Mouse (Mus musculus): ENCODE measurements around the gene Nthl1. TPM values are rescaled to one million over a fixed set of nuclear protein-coding genes. Genes with fewer than 3 reads are reported as not detected.

Nthl1 gene
- polyA plus RNA-seq, 1 experiment from 2014 or later = 19.8 TPM

Small RNA genes lying within 50 kb of the gene (microRNA-seq; reads per million reads assigned to microRNA genes)
- gene Gm24589 = 0.76 reads per million

Other genes starting within 250 kb of the Nthl1 start
- 311 and 345 TPM in 2 replicates for gene Rnps1, start 218.1 kb upstream of the Nthl1 start, polyA plus RNA-seq (2016; fragmentation: Nextera tagmentation; extraction: Ambion mirVana)
- gene Eci1, start 206.0 kb upstream of the Nthl1 start, polyA plus RNA-seq (2016; fragmentation: Nextera tagmentation; extraction: Ambion mirVana) = 146 and 187 TPM in 2 replicates
- gene Dnase1l2, start 189.6 kb upstream of the Nthl1 start, polyA plus RNA-seq (2016; fragmentation: Nextera tagmentation; extraction: Ambion mirVana) = 1.6 and 2.3 TPM in 2 replicates
- 27.1 and 30.3 TPM in 2 replicates for gene E4f1, start 162.4 kb upstream of the Nthl1 start, polyA plus RNA-seq (2016; fragmentation: Nextera tagmentation; extraction: Ambion mirVana)
- 86.3 and 91.2 TPM in 2 replicates for gene Pgp, start 162.3 kb upstream of the Nthl1 start, polyA plus RNA-seq (2016; fragmentation: Nextera tagmentation; extraction: Ambion mirVana)
- gene Bricd5, start 158.8 kb upstream of the Nthl1 start, polyA plus RNA-seq (2016; fragmentation: Nextera tagmentation; extraction: Ambion mirVana) = 0.48 and 0.69 TPM in 2 replicates
- gene Mlst8, start 153.6 kb upstream of the Nthl1 start, polyA plus RNA-seq (2016; fragmentation: Nextera tagmentation; extraction: Ambion mirVana) = 22.3 and 22.7 TPM in 2 replicates
- gene Caskin1, start 144.1 kb upstream of the Nthl1 start, polyA plus RNA-seq (2016; fragmentation: Nextera tagmentation; extraction: Ambion mirVana) = 0.71 and 1.4 TPM in 2 replicates
- 93.5 and 95.9 TPM in 2 replicates for gene Traf7, start 104.7 kb upstream of the Nthl1 start, polyA plus RNA-seq (2016; fragmentation: Nextera tagmentation; extraction: Ambion mirVana)
- 1.3 and 2.3 TPM in 2 replicates for gene Rab26, start 98.5 kb upstream of the Nthl1 start, polyA plus RNA-seq (2016; fragmentation: Nextera tagmentation; extraction: Ambion mirVana)
- 12.3 and 13.9 TPM in 2 replicates for gene Pkd1, start 82.8 kb upstream of the Nthl1 start, polyA plus RNA-seq (2016; fragmentation: Nextera tagmentation; extraction: Ambion mirVana)
- gene Tsc2, start 50 bp upstream of the Nthl1 start, polyA plus RNA-seq (2016; fragmentation: Nextera tagmentation; extraction: Ambion mirVana) = 56.9 and 66.4 TPM in 2 replicates
- gene Slc9a3r2, start 17.6 kb downstream of the Nthl1 start, polyA plus RNA-seq (2016; fragmentation: Nextera tagmentation; extraction: Ambion mirVana) = 51.5 and 51.9 TPM in 2 replicates
- gene Npw, start 25.8 kb downstream of the Nthl1 start, polyA plus RNA-seq (2016; fragmentation: Nextera tagmentation; extraction: Ambion mirVana) = 0.28 TPM in 1 of 2 replicates, not detected in the other
- gene Zfp598, start 37.0 kb downstream of the Nthl1 start, polyA plus RNA-seq (2016; fragmentation: Nextera tagmentation; extraction: Ambion mirVana) = 22.3 and 26.2 TPM in 2 replicates
- gene Syngr3, start 57.3 kb downstream of the Nthl1 start, polyA plus RNA-seq (2016; fragmentation: Nextera tagmentation; extraction: Ambion mirVana) = 0.54 and 1.5 TPM in 2 replicates
- gene Gfer, start 63.5 kb downstream of the Nthl1 start, polyA plus RNA-seq (2016; fragmentation: Nextera tagmentation; extraction: Ambion mirVana) = 38.3 and 49.4 TPM in 2 replicates
- 0.78 and 0.79 TPM in 2 replicates for gene Noxo1, start 63.6 kb downstream of the Nthl1 start, polyA plus RNA-seq (2016; fragmentation: Nextera tagmentation; extraction: Ambion mirVana)
- 79.1 and 100 TPM in 2 replicates for gene Tbl3, start 75.0 kb downstream of the Nthl1 start, polyA plus RNA-seq (2016; fragmentation: Nextera tagmentation; extraction: Ambion mirVana)
- gene Rnf151, start 85.4 kb downstream of the Nthl1 start, polyA plus RNA-seq (2016; fragmentation: Nextera tagmentation; extraction: Ambion mirVana) = 0.20 and 0.33 TPM in 2 replicates
- 1,171 and 1,258 TPM in 2 replicates for gene Rps2, start 85.4 kb downstream of the Nthl1 start, polyA plus RNA-seq (2016; fragmentation: Nextera tagmentation; extraction: Ambion mirVana)
- 342 and 383 TPM in 2 replicates for gene Ndufb10, start 91.8 kb downstream of the Nthl1 start, polyA plus RNA-seq (2016; fragmentation: Nextera tagmentation; extraction: Ambion mirVana)
- 0.39 and 1.3 TPM in 2 replicates for gene Rpl3l, start 95.1 kb downstream of the Nthl1 start, polyA plus RNA-seq (2016; fragmentation: Nextera tagmentation; extraction: Ambion mirVana)
- 17.8 and 19.7 TPM in 2 replicates for gene Msrb1, start 104.0 kb downstream of the Nthl1 start, polyA plus RNA-seq (2016; fragmentation: Nextera tagmentation; extraction: Ambion mirVana)
- gene Hs3st6, start 120.3 kb downstream of the Nthl1 start, polyA plus RNA-seq (2016; fragmentation: Nextera tagmentation; extraction: Ambion mirVana) = 0.51 and 0.80 TPM in 2 replicates
- not detected in 2 replicates for gene Meiob, start 171.6 kb downstream of the Nthl1 start, polyA plus RNA-seq (2016; fragmentation: Nextera tagmentation; extraction: Ambion mirVana)
- 38.9 and 49.0 TPM in 2 replicates for gene Hagh, start 207.5 kb downstream of the Nthl1 start, polyA plus RNA-seq (2016; fragmentation: Nextera tagmentation; extraction: Ambion mirVana)
- 31.4 and 37.8 TPM in 2 replicates for gene Fahd1, start 217.7 kb downstream of the Nthl1 start, polyA plus RNA-seq (2016; fragmentation: Nextera tagmentation; extraction: Ambion mirVana)
- 0.21 and 0.85 TPM in 2 replicates for gene Igfals, start 233.3 kb downstream of the Nthl1 start, polyA plus RNA-seq (2016; fragmentation: Nextera tagmentation; extraction: Ambion mirVana)